Mouse (Mus musculus) megakaryocyte-erythroid progenitor cell, adult 5-6 weeks (primary cell): ENCODE data around the gene Mpv17. TPM values are rescaled to one million over a fixed set of nuclear protein-coding genes. Genes with fewer than 3 reads are reported as not detected.

Experiments used
- ATAC-seq: replicated peaks from 2 replicates; pipeline ENCODE4 v1.8.0; 2016; ENCODE audit warnings: mild to moderate bottlenecking, inconsistent platforms; ENCODE audit not compliant: severe bottlenecking, poor library complexity, low FRiP score, low TSS enrichment
- total RNA-seq, 2 experiments: library from RNA; stranded (forward) in 1 of 2; stranded (reverse) in 1 of 2; fragments of 200-1000, 215-1000 nt in 1 of 2; fragments of >200 nt in 1 of 2; fragmentation: Nextera tagmentation in 1 of 2; gene quantifications; 2 replicates each; pipeline ENCODE4 v1.2.3; 2014 to 2017

Gene Mpv17
- total RNA-seq (2014; fragmentation: Nextera tagmentation) (13.3 and 22.0 TPM in 2 replicates), total RNA-seq (2017) (30.0 and 40.1 TPM in 2 replicates)

DNA sequence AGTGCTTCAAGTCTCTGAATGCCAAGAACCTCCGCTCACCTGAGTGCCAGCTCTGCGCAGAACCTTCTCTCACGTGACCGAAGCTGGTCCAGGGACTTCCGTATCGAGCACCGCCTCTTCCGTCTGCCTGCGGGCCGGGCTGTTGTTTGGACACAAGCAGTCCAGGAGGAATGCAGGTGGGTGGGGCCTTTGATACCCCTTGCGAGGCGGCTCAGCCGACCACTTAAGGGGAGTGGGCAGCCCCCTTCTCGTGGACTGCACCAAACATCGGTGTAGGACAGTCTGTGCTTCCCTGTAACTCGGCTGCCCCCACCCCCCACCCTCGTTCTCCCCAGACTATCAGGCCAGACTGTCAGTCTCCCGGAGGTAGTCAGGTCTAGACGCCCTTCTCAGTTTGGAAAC lies at the start of gene Mpv17:
TSS of gene Mpv17 (minus strand) at position 100 of the 402 bp plus-strand sequence.
- peak; percentile 93 for ATAC-seq

DNA sequence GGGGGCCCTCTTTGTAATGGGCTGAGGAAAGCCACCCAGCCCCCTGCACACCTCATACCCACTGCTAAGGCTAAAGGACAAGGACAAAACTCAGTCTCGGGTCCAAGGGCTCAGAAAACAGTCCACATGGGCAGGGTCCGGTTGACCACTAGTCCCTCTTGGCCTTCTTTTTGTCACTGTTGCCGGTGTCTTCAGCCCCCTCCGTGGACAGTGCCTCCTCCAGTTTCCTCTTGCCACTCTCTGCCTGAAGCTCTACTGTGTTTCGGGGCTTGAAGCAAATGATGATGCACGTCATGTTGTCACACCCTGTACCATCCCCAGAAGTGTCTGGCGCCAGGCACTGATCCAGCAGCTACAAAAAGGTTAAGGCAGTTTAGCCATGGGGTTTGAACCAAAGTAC lies 48.9 kb upstream of the Mpv17 start:
- ATAC-seq, result no peak

DNA sequence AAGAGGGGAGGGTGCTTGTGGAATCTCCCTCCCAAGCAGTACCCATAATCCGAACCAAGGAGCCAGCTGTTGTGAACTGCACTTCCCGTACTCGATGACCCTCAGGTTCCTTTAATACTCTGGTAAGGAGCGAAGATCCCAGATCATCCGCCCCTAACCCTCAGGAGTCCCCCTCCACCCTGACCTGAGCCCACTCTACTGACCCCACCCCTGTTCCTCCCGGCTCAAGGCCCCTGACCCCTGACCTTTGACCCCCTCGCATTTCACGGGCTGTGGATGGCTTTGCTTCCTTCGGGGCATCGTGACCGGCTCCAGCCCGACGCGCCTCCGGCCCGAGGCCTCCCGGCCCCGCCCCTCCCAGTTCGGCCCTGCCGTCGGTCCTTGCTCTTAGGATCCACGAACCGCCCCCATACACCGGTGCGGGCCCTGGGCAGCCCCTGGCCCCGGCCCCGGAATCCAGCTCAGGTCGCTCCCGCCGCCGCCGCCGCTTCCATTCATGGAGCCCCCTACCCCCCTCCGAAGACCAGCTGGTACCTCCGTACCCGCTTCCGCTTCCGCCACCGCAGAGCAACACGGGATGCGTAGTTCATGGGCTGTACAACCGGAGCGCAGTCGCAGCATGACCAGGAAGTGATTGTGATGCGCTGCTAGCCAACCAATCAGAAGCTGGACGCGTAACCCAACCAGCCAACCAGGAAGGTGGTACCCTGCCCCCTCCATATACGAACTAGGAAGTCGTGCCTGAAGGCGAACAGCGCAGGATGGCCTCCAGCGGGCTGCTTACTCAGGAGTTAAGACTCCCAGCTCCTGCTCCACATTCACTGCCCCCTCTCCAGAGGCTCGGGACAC lies 47.9 kb upstream of the Mpv17 start, which contains the start of gene Zfp513:
TSS of gene Zfp513 (minus strand) at position 562 of the 849 bp plus-strand sequence.
- ATAC-seq, result peak; percentile 97

DNA sequence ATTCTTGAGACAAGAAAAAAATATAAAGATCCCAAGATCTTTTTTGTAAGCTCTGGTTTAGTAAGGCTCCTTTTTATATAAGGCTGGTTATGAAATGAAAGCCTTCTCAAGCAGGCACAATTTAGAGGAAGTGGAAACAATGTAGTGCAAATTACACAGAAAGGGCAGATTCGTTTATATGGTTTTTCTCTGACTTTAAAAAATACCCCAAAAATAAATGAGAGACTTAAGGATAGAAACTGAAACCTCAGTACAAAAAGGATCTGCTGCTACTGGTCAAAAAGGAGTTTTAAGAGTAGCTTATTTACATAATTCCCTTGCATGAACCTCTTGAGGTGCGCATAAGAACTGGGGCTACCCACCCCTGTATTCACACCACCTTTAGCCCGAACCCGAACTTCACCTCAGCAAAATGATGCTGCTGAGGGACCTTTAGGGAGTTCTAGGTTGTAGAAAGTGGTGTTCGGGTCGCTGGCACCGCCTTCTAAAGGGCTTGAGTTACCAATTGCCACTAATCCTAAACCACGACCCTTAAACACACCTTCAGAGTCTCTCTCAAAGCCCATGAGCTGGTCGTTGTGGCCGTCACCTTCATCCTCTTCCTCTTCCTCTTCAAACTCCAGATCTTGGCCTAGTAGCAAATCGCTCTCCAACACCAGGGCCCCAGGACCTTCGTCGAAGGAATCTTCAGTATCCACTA lies 47.1 kb upstream of the Mpv17 start:
- no peak for ATAC-seq

DNA sequence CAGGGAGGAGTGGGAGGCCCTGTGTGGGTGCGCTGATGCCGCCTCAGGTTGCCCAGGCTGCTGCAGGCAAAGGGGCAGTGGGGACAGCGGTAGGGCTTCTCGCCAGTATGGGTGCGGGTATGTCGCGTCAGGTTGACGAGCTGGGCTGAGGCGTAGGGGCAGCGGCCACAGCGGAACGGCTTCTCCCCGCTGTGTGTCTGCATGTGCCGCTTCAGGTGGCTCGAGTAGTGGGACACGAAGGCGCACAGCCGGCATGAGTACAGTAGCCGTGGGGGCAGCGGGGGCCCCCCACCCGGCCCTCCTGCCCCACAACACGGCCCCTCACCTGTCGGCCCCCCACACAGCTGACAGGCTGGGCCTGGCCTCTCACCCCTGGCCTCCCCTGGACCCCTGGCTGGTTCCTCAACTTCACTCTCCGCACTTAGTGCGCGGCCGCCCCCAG lies 46.3 kb upstream of the Mpv17 start:
- no peak for ATAC-seq

DNA sequence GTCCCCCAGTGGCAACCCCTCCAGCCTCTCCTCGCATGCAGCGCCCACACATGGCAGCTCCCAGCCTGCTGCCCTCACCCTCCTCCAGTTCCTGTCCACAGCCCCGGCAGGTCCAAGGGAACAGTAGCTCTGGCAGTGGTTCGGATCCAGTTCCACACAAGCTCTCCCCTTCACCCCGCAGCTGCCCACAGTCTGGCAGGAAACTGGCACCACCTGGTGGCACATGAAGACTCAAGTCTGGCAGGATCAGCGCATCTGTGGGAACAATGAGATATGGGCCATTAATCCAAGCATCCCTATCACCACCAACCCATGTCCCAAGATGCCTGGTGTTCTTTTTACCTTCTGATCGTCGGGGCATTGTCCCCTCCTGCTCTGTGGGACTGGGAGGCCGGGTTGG lies 45.8 kb upstream of the Mpv17 start:
- peak; percentile 11; the same call in 1 of the 2 replicates for ATAC-seq

DNA sequence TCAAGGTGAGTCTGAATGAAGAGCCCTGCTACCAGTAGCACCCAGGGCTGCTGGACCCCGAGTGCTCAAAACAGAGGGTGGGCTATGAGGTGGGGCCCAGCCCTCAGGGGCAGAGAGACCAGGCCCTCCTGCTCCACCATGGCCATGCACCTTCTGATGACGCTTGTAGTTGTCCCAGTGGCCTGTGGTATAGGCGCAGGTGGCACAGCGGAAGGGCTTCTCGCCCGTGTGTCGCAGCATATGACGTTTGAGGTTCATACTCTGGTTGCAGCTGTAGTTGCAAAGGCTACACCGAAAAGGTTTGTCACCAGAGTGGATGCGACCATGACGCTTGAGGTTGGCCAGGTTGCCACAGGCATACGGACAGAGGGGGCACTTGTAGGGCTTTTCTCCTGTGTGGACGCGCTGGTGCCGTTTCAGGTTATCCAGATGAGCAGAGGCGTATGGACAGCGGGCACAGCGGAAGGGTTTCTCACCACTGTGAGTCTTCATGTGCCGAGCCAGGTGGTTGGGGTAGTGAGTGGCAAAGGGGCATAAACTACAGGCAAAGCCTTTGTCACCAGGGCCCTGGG lies 45.4 kb upstream of the Mpv17 start:
- ATAC-seq, result no peak

DNA sequence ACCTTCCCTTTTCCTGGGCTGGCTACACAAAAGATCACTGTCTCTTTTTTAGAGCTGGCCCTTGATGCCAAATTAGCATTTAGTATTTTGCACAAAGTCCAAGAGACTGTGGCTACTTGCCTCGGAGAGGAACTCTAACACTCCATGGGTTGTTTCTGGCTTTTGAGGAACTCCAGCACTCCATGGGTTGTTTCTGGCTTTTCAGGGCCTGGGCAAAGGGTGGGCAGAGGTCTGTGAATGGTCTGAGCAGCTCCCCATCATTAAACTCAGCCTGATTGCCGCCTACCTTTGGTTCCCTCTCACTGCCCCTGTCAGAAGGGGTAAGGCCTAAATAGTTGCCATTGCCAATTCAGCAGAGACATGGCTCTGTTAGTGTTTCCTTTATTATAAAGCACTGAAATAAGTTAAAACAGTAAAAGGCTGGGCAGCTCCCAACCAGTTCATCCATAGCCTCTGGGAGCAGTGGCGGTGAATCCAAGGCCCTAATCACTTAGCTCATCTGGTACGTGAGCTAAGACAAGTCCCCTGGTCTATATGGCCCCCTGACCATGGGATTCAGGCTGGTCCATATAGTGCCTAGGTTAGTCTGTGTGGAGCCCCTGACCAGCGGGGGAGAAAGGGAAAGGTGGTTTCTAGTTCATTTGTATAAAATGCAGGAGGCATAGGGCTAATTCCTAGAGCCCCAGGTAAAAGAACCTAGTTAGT lies 44.7 kb upstream of the Mpv17 start:
- ATAC-seq, result no peak

DNA sequence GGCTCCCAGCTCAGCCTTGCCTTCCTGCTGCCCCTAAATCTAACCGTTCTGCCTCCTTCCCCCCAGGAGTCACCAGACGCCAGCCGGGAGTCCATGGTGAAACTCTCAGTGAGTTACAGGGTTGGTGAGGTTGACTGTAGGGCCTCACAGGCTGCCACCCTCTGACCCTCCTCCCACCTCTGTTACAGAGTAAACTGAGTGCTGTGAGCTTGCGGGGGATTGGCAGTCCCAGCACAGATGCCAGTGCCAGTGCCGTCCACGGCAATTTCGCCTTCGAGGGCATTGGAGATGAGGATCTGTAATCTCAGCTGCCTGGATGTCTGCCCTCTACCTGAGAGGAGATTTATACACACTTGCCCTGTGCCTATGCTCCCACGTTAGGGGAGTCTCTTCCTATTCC lies 44.1 kb upstream of the Mpv17 start:
- no peak for ATAC-seq

DNA sequence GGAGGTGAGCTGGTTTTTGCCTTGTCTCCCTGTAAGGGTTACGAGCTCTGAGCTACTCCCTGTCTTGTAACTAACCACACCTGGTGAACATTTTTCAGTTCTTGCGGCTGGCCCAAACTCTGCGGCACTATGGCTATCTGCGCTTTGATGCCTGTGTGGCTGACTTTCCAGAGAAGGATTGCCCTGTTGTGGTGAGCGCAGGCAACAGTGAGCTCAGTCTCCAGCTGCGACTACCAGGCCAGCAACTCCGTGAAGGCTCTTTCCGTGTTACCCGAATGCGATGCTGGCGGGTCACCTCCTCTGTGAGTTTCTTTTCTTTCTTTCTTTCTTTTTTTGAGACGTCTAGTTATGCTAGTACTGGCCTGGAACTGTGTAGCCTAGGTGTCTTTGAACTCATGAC lies 43.0 kb upstream of the Mpv17 start:
- no peak for ATAC-seq

DNA sequence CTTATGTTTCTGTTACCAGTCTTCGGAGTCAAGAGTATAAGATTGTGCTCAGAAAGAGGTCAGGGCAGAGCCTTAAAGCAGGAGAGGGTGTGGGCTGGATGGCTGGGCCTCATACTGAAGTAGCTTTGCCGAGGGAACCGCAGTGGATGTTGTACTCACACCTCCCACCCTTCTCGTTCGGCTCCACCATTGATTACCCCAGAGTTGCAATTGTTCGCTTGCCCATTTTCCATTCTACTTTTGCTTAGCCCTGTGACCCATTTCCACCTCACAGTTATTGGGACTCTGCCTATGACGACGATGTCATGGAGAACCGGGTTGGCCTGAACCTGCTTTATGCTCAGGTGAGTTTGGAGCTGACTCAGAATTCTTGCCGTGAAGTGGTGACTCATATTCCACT lies 42.2 kb upstream of the Mpv17 start:
- ATAC-seq, result no peak

DNA sequence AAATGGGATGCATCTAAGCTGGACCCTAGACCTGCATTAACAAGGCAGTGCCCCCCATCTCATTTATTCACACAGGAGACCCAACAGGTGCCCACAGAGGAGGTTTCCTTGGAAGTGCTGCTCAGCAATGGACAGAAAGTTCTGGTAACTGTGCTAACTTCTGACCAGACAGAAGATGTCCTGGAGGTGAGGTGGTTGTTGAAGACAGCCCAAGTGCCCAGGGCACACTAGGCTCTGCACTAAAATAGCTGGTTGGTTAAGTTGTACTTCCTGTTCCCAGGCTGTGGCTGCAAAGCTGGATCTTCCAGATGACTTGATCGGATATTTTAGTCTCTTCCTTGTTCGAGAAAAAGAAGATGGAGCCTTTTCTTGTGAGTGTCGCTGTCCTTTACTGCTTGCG lies 41.6 kb upstream of the Mpv17 start:
- no peak for ATAC-seq

DNA sequence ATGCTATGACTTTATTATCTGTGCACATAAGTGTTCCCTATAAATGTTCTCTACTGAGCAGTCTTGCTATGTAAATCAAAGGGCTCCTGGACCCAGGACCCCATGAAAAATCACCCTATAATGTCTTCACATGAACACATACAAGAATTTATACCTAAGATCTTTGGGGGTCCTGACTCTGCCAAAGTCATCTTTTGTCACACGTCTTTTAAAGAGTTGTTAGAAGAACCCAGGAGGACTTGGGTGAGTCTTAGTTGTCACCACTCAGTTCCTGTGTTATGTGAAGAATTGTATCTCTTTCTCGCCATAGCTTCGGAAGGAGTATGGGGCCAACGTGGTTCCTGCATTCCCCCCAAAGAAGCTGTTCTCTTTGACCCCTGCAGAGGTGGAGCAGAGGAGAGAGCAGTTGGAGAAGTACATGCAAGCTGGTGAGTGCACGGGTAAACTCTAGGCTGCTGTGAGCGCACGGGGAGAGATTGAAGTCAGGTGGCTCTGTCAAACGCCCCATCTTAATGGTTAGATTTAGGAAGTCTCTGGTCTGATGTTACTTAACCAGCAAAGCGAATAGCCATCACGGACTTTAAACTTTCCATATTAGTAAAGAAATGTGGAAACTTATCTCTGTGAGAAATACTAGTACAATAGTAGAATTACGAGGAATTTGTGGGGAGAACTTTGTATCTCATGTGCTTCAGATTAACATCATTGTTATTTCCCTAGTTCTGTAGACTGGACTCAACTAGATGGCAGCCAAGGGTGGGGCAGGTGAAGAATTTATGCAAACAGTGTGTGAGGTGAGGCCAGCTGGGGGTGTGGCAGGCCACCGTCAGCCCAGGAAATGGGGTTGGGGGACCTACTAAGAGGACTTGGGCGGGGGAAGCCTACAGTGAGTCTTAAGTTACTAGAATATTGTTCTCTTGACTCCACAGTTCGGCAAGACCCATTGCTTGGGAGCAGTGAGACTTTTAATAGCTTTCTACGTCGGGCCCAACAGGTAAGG lies 40.7 kb upstream of the Mpv17 start:
- no peak for ATAC-seq

DNA sequence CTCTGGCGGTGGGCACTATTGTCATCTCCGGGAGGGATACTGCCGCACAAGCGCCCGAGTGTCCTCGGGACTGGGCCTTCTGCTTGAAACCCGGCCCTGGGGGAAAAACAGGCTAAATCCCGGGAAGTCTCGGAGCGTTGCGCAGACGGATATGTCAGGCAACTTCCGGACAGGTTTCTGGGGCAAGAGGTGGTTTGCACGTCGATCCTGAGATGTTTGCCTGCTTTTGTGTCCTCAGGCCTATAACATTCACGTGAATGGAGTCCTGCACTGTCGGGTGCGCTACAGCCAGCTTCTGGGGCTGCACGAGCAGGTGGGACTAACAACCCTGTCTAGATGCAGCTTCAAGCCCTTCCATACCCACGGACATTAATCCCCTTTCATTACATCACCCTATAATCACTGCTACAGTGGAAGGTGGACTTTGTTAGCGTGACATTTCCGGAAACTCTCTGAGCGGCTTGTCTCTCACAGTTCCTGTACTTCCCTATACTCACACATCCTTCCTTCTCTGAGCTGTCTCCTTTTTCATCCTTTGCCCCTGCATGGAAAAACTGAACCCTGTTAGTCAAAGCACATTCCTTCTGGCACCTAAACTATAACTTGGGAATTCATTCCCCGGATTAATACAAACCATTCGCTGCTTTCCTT lies 39.7 kb upstream of the Mpv17 start:
- ATAC-seq, result 0 out of 2 replicates have a peak, but pooled peaks have one; percentile 0

DNA sequence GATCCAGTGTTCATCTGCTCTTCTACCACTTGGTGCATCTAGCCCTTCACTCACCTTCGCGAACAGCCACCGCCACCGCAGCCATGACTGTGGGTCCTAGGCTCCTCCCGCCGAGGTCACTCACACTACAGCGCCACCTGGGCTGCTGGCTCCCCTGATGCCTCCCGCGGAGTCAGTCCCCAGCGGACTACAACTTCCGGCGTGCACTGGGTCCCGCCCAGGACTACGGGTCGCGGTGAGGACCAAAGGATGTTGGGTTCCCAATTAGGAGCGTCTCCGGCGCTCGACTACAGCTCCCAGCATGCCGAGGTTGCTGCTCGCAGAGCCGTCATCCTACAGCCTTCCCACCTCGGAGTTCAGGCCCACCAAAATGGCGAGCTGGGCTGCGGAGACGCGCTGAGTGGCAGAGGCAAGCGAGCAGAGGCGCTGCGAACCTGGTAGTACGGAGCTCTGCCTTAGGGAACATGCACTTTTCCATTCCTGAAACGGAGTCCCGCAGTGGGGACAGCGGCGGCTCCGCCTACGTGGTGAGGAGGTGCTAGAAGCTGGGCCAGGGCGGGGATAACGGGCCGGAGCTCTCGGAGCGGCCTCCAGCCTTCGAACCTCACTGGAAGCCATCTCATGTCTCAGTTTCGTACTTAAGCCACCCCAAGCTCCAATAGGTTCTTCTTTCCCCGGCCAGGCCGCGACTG lies 39.0 kb upstream of the Mpv17 start, which contains the start of the genes Snx17 and Eif2b4:
TSS of gene Snx17 (plus strand) at position 289 of the 692 bp plus-strand sequence.
TSS of gene Eif2b4 (minus strand) at position 492 of the 692 bp plus-strand sequence.
- peak; percentile 93 for ATAC-seq

DNA sequence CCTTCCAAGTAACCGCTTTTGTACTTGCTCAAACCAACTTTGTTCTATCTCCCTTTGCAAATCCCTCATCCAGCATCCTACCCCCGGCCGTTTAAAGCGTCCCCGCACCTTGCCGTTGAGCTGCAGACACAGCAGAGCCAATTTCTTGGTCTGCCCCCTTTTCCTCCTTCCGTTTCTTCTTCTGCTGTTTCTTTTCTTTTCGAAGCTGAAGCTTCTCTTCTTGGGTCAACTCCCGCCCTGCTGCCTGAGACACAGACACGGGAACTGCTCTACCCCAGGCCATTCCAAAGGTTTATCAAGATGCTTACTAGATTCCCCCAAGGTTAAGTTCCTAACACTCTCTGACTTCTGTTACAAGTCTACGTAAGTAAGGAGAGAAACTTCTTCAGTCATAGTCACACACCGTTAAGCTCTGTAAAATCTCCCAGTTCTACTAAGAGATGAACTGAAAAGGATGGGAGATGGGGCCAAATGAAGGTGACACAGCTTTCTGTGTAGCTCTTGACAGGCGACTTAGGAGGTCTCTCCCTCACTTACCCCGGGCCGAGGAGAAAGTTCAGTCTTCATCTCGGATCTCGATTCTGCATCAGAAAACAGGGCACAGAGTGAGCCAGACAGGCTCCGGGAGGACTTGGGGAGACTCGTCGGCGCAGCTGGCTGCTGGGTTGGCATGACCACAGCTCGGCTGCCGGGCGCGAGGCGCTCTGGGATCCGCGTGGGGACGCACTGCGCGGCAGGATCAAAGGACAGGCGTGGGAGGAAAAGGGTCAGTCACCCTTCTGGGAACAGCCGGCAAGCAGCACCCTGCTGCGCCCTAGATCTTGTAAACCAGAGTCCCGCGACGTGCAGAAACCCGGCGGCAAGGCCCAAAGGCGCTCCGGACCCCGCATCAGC lies 38.2 kb upstream of the Mpv17 start:
- peak; percentile 27 for ATAC-seq
